Mouse (Mus musculus): Measurements from ENCODE around the gene Gng12. TPM values are rescaled to one million over a fixed set of nuclear protein-coding genes. Genes with fewer than 3 reads are reported as not detected.

The Gng12 gene
- polyA plus RNA-seq, 1 experiment: 54.0 TPM

DNA sequence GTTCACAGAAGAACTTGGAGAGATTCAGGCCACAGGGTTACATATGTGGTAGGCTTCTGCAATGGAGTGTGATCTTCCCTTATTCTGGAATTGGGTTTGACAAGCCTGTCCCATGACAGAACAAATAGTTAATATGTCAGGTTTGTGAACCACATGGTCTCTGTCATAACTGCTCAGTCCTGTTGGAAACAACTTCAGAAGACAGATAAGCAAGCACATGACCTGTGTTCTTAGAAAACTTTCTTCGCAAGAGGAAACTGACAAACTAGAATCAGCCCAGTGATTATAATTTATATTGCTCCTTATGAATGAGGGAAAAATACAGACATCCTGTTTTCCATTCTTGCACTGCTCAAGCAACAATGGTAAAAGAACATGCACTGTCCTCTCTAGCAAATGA lies 83.0 kb downstream of the Gng12 start:
- Histone ChIP-seq H3K27ac (ENCODE audit: insufficient read depth, low read length) (no peak overlapping the region), H3K36me3 (ENCODE audit: control insufficient read depth, insufficient read depth, low read length, poor library complexity, severe bottlenecking) (no peaks in the 10 kb centered on the region), H3K9me3 (replicated peaks; ENCODE audit: control insufficient read depth, insufficient read depth, low read length, poor library complexity, severe bottlenecking) (no peaks in the 10 kb centered on the region), H3K9ac (ENCODE audit: low read depth, poor library complexity, severe bottlenecking) (no peak overlapping the region), H3K4me1 (ENCODE audit: control insufficient read depth, insufficient read depth, low read length) (no peaks in the 10 kb centered on the region), H3K27me3 (ENCODE audit: control insufficient read depth, insufficient read depth, low read length, poor library complexity, severe bottlenecking) (no peaks in the 10 kb centered on the region), H3K4me3 (ENCODE audit: low read depth, low read length) (no peak overlapping the region)
- no peak for TF ChIP-seq EP300 (IDR thresholded peaks at IDR 0.05; ENCODE audit: insufficient read depth, low read depth, low read length)
- no peak for TF ChIP-seq CTCF (IDR thresholded peaks at IDR 0.05; ENCODE audit: low read depth, low read length)
- TF ChIP-seq POLR2A (IDR thresholded peaks at IDR 0.05; ENCODE audit: insufficient read depth, low read length): no peak

DNA sequence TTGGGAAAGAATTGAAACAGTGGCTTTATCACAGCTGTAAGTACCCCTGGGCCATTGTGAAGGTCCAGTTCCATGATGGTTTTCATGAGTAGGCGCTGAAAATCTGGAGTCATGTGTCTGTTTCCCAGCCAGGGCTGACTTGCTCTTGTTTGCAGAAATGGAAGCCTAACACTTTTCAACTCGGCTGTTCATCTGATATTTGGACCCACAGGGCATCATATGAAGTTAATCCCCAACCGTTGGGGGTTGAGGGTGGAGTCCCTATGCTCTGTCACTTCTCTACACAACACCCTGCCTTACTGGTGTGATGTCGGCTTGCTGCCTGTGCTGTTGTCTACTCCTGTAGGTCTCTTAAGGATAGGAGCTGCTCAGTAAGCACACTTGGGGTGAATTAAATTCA lies 83.8 kb downstream of the Gng12 start:
- Histone ChIP-seq H3K27ac (ENCODE audit: insufficient read depth, low read length) (no peak overlapping the region), H3K27me3 (ENCODE audit: control insufficient read depth, insufficient read depth, low read length, poor library complexity, severe bottlenecking) (no peaks in the 10 kb centered on the region), H3K4me3 (ENCODE audit: low read depth, low read length) (no peak overlapping the region), H3K4me1 (ENCODE audit: control insufficient read depth, insufficient read depth, low read length) (peaks cover under 1% of the 10 kb centered on the region), H3K36me3 (ENCODE audit: control insufficient read depth, insufficient read depth, low read length, poor library complexity, severe bottlenecking) (no peaks in the 10 kb centered on the region), H3K9ac (ENCODE audit: low read depth, poor library complexity, severe bottlenecking) (no peak overlapping the region), H3K9me3 (replicated peaks; ENCODE audit: control insufficient read depth, insufficient read depth, low read length, poor library complexity, severe bottlenecking) (no peaks in the 10 kb centered on the region)
- TF ChIP-seq CTCF (IDR thresholded peaks at IDR 0.05; ENCODE audit: low read depth, low read length): no peak

DNA sequence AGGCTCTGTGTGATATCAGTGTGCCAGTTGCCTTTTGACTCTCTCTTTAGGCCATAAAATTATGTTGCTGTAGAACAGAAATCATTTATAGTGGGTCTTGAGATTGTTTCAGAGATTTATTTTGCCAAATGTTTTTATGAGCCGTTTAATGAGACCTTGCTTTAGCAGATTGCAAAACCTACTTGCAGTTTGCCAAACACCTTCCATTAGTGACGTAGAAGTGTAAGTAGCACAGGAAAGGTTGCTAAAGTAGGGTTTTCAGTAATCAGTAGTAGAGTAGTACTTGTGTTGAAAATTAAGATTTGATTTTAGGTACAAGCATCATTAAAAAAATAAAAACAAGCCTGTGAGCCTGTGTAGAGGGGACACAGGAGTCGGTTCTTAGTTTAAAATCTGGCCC lies 85.2 kb downstream of the Gng12 start:
- Histone ChIP-seq H3K4me1 (ENCODE audit: control insufficient read depth, insufficient read depth, low read length) (peaks cover 2% of the 10 kb centered on the region), H3K9me3 (replicated peaks; ENCODE audit: control insufficient read depth, insufficient read depth, low read length, poor library complexity, severe bottlenecking) (no peaks in the 10 kb centered on the region), H3K4me3 (ENCODE audit: low read depth, low read length) (no peak overlapping the region), H3K27me3 (ENCODE audit: control insufficient read depth, insufficient read depth, low read length, poor library complexity, severe bottlenecking) (no peaks in the 10 kb centered on the region), H3K36me3 (ENCODE audit: control insufficient read depth, insufficient read depth, low read length, poor library complexity, severe bottlenecking) (no peaks in the 10 kb centered on the region), H3K9ac (ENCODE audit: low read depth, poor library complexity, severe bottlenecking) (no peak overlapping the region), H3K27ac (ENCODE audit: insufficient read depth, low read length) (no peak overlapping the region)
- TF ChIP-seq EP300 (IDR thresholded peaks at IDR 0.05; ENCODE audit: insufficient read depth, low read depth, low read length) (no peak), POLR2A (IDR thresholded peaks at IDR 0.05; ENCODE audit: insufficient read depth, low read length) (no peak), CTCF (IDR thresholded peaks at IDR 0.05; ENCODE audit: low read depth, low read length) (no peak)

DNA sequence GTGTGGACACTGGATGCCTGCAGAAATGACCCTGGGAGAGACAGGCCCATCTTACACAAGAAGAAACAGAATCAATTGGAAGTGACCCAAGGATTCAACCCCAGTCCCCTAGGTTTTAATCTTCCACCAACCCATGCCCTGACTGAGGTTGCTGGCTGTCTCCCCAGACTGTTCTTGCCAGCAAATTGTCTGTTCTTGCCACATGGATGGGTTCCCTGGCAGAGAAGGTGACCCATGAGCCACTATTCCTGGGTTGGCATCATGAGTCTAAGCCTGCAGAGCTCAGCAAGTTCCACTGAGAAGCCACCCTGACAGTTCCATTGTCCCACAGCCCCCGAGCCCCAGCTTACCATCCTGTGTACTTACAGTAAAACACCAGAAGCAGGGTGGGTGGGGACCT lies 85.7 kb downstream of the Gng12 start:
- H3K9me3 ChIP-seq (replicated peaks; ENCODE audit: control insufficient read depth, insufficient read depth, low read length, poor library complexity, severe bottlenecking): no peaks in the 10 kb centered on the region
- no peak overlapping the region for H3K4me3 ChIP-seq (ENCODE audit: low read depth, low read length)
- H3K36me3 ChIP-seq (ENCODE audit: control insufficient read depth, insufficient read depth, low read length, poor library complexity, severe bottlenecking): no peaks in the 10 kb centered on the region
- peaks cover 2% of the 10 kb centered on the region for H3K4me1 ChIP-seq (ENCODE audit: control insufficient read depth, insufficient read depth, low read length)
- no peak for TF ChIP-seq EP300 (IDR thresholded peaks at IDR 0.05; ENCODE audit: insufficient read depth, low read depth, low read length)
- no peak for TF ChIP-seq POLR2A (IDR thresholded peaks at IDR 0.05; ENCODE audit: insufficient read depth, low read length)
- no peak for TF ChIP-seq CTCF (IDR thresholded peaks at IDR 0.05; ENCODE audit: low read depth, low read length)
- no peaks in the 10 kb centered on the region for H3K27me3 ChIP-seq (ENCODE audit: control insufficient read depth, insufficient read depth, low read length, poor library complexity, severe bottlenecking)
- no peak overlapping the region for H3K9ac ChIP-seq (ENCODE audit: low read depth, poor library complexity, severe bottlenecking)
- H3K27ac ChIP-seq (ENCODE audit: insufficient read depth, low read length): no peak overlapping the region

DNA sequence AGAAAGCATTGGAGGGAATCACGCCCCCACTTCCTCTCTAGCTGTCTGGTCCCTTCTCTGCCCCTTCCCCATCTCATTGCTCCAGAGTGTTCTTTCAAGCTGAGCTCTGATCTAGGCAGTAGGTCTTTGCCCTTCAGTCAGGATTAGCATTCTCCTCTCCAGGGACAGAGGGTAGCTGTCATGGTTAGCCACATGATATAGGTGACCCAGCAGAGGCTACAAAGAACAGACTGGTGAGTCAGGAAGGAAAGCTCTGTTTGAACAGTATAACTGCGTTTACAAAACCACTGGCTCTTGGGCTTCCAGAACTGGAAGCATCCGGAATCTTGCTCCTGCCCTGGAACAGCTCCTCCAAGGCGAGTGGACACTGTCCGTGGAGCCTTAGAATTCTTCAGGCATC lies 87.9 kb downstream of the Gng12 start:
- H3K4me1 ChIP-seq (ENCODE audit: control insufficient read depth, insufficient read depth, low read length): peaks cover 2% of the 10 kb centered on the region
- H3K27me3 ChIP-seq (ENCODE audit: control insufficient read depth, insufficient read depth, low read length, poor library complexity, severe bottlenecking): no peaks in the 10 kb centered on the region
- TF ChIP-seq CTCF (IDR thresholded peaks at IDR 0.05; ENCODE audit: low read depth, low read length): no peak
- no peak for TF ChIP-seq EP300 (IDR thresholded peaks at IDR 0.05; ENCODE audit: insufficient read depth, low read depth, low read length)
- no peak for TF ChIP-seq POLR2A (IDR thresholded peaks at IDR 0.05; ENCODE audit: insufficient read depth, low read length)
- H3K9ac ChIP-seq (ENCODE audit: low read depth, poor library complexity, severe bottlenecking): no peak overlapping the region
- H3K9me3 ChIP-seq (replicated peaks; ENCODE audit: control insufficient read depth, insufficient read depth, low read length, poor library complexity, severe bottlenecking): no peaks in the 10 kb centered on the region
- no peak overlapping the region for H3K4me3 ChIP-seq (ENCODE audit: low read depth, low read length)
- no peaks in the 10 kb centered on the region for H3K36me3 ChIP-seq (ENCODE audit: control insufficient read depth, insufficient read depth, low read length, poor library complexity, severe bottlenecking)
- H3K27ac ChIP-seq (ENCODE audit: insufficient read depth, low read length): no peak overlapping the region

DNA sequence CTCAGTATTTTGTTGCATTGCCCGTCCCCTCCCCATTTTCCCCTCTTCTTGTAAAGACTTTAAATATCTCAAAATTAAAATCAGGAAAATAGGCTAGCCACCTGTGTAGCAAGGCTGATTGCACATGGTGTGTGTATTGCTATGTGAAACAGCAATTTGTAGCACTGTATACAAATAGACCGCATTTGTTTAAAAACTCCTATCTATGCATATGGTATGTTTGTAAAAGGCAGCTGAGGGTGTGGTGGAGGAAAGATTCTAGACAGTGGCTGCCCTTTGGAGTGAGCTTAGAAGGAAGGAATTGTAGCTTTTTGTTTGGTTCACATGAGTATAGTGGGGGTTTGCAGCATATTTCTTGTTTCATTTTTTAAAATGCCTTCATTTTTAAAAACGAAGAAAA lies 88.5 kb downstream of the Gng12 start:
- H3K27ac ChIP-seq (ENCODE audit: insufficient read depth, low read length): no peak overlapping the region
- H3K4me3 ChIP-seq (ENCODE audit: low read depth, low read length): no peak overlapping the region
- peaks cover 2% of the 10 kb centered on the region for H3K4me1 ChIP-seq (ENCODE audit: control insufficient read depth, insufficient read depth, low read length)
- H3K9ac ChIP-seq (ENCODE audit: low read depth, poor library complexity, severe bottlenecking): no peak overlapping the region
- no peak for TF ChIP-seq POLR2A (IDR thresholded peaks at IDR 0.05; ENCODE audit: insufficient read depth, low read length)
- no peak for TF ChIP-seq EP300 (IDR thresholded peaks at IDR 0.05; ENCODE audit: insufficient read depth, low read depth, low read length)
- TF ChIP-seq CTCF (IDR thresholded peaks at IDR 0.05; ENCODE audit: low read depth, low read length): no peak
- H3K36me3 ChIP-seq (ENCODE audit: control insufficient read depth, insufficient read depth, low read length, poor library complexity, severe bottlenecking): no peaks in the 10 kb centered on the region
- H3K27me3 ChIP-seq (ENCODE audit: control insufficient read depth, insufficient read depth, low read length, poor library complexity, severe bottlenecking): no peaks in the 10 kb centered on the region
- H3K9me3 ChIP-seq (replicated peaks; ENCODE audit: control insufficient read depth, insufficient read depth, low read length, poor library complexity, severe bottlenecking): no peaks in the 10 kb centered on the region
